Mouse (Mus musculus) neural tube, embryonic 13.5 days (tissue): ENCODE measurements at regions not wholly inside any gene's neighbourhood (a gene's known extent, or its start where the extent isn't known, plus 50 kb on each side); places are given as distances from the start of the nearest gene placed in this dataset.

Experiments
- ATAC-seq: fragments of 200-750 bp; cut with Nextera tagmentation; 2 replicates; pipeline ENCODE4 v1.8.0; 2017; ENCODE audit warnings: low read depth, mild to moderate bottlenecking, moderate TSS enrichment, moderate library complexity
- H3K27ac ChIP-seq: fragments of 300-500 bp; sonication (generic); replicated peaks from 2 replicates; pipeline ENCODE4 v1.5.1; 2015; ENCODE audit warnings: moderate library complexity, mild to moderate bottlenecking, inconsistent platforms
- H3K27me3 ChIP-seq: fragments of 300-500 bp; sonication (generic); 2 replicates; pipeline ENCODE4 v1.6.1; 2015; ENCODE audit warnings: mild to moderate bottlenecking, inconsistent platforms
- H3K36me3 ChIP-seq: fragments of 300-500 bp; sonication (generic); 2 replicates; pipeline ENCODE4 v1.6.1; 2015; ENCODE audit warnings: mild to moderate bottlenecking, inconsistent platforms
- H3K4me1 ChIP-seq: fragments of 300-500 bp; sonication (generic); replicated peaks from 2 replicates; pipeline ENCODE4 v1.6.1; 2015; ENCODE audit warnings: inconsistent platforms
- H3K4me2 ChIP-seq: fragments of 300-500 bp; sonication (generic); 2 replicates; pipeline ENCODE4 v1.6.1; 2015; ENCODE audit warnings: inconsistent platforms, mild to moderate bottlenecking, moderate library complexity
- H3K4me3 ChIP-seq: fragments of 300-500 bp; sonication (generic); 2 replicates; pipeline ENCODE4 v1.5.1; 2015; ENCODE audit warnings: mild to moderate bottlenecking, inconsistent platforms
- H3K9ac ChIP-seq: fragments of 300-500 bp; sonication (generic); 2 replicates; pipeline ENCODE4 v1.6.1; 2015; ENCODE audit warnings: moderate library complexity, mild to moderate bottlenecking, inconsistent platforms
- H3K9me3 ChIP-seq: fragments of 300-500 bp; sonication (generic); 2 replicates; pipeline ENCODE4 v1.6.1; 2016; ENCODE audit warnings: inconsistent platforms
- WGBS: fragments of 180-500 bp; shearing (Covaris S2); methylation state at CpG from one replicate; pipeline ENCODE4 v1.1.7; 2015; 5-methylcytosine and 5-hydroxymethylcytosine counted together

DNA sequence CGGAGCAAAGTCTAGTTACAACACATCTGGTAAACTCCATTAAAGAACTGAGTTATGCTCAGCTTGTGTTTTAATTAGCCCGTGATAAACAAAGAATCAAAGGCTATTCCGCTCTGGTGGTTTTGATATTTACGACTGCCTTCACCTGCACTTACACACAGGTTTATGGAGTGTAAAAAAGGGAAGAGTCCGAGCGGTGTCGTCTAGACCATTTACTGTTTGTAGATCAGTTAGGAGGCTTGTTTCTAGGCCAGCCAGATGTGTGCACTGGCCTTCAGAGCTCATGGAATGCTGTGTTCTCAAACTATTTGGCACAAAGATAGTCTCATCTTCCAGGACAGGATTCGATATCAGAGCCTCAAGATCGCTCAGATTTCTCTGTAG lies 180.9 kb downstream of the Arrdc4 start:
- Histone ChIP-seq H3K36me3 (no peaks in the 10 kb centered on the region), H3K27me3 (no peaks in the 10 kb centered on the region), H3K4me2 (no peak overlapping the region), H3K27ac (no peak overlapping the region), H3K9ac (no peak overlapping the region), H3K9me3 (no peaks in the 10 kb centered on the region), H3K4me3 (no peak overlapping the region), H3K4me1 (no peaks in the 10 kb centered on the region; the same call in 1 of the 2 replicates)
- no peak for ATAC-seq
- WGBS = 60% methylated on average over 9 of the region's 9 CpGs

DNA sequence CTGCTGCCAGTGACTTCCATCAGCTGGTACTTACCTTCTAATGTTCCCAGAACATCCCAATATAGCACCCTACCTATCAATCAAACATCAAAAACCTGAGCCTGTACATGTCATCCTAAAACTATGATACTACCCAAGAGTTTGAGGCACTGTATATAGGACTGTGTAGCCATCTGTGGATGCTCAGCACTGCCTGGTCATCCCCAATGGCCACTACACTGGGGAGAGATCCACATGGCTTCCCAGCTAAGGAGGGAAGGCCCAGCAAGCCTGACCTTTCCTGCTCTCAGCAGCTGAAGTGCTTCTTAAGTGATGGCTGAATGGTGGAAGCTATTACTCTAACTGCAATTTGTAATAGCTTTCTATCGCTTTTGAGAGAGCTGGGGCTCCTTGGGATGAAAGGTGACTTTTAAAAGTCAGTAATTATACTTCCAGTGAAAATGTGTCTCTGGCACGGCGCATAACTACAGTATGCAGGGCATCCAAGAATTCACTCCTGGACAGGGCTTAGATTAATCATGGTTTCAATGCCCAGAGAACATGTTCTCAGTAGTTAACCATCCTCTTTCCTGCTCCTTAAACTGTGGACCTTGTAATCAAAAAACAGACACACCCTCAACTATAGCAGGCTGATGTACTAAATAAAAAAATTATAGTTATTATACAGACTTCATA lies 181.5 kb downstream of the Arrdc4 start:
- Histone ChIP-seq H3K27me3 (no peaks in the 10 kb centered on the region), H3K36me3 (no peaks in the 10 kb centered on the region), H3K4me3 (no peak overlapping the region), H3K4me2 (no peak overlapping the region), H3K9me3 (no peaks in the 10 kb centered on the region), H3K27ac (no peak overlapping the region), H3K4me1 (no peaks in the 10 kb centered on the region; the same call in 1 of the 2 replicates), H3K9ac (no peak overlapping the region)
- no peak for ATAC-seq
- 78% methylated on average over 3 of the region's 3 CpGs for WGBS

DNA sequence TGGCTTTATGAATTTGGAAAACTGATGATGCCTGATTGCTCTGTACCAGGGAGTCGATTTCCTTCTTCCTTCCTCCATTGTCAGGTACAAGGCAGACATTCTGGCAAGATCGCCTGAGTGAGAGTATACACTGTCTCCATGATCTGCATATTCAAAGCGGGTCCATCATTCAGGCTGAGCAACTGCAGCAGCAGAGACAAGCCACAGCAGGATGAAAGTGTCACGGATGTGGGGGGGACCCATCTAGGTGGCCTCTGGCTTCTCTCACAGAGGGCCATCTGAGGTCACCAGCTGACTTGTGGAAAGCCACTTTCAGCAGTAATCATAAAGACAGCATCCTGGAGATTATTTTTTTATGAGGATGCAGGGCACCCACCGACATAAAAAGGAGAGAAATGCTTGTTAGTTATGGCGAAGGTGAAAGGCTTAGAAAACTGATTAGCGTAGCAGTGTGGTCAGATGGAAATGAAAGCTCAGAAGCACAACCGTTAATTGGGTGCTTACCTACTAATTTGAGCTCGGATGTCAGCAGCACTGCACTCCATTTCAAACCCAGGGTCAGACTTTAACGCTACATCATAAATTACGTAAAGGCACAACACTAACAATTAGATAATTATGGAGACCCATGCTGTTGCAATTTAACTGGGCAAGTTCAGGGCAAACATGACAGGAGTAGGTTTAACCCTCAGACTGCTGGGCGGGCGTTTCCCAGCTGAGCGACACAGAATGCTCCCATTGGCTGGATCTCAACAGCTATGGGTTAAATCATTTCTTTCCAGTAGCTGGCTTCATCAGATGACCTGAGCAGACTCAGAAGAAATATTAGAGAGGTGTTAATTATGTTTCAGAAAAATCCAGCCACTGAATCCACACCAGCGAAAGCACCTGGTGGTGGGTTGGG lies 189.3 kb downstream of the Arrdc4 start:
- 0 out of 2 replicates have a peak, but pooled peaks cover 7% of the 10 kb centered on the region for H3K4me1 ChIP-seq
- no peaks in the 10 kb centered on the region for H3K27me3 ChIP-seq
- H3K9ac ChIP-seq = no peak overlapping the region
- no peak overlapping the region for H3K27ac ChIP-seq
- H3K36me3 ChIP-seq = no peaks in the 10 kb centered on the region
- no peak overlapping the region for H3K4me3 ChIP-seq
- no peak for ATAC-seq
- H3K9me3 ChIP-seq = no peaks in the 10 kb centered on the region
- no peak overlapping the region for H3K4me2 ChIP-seq
- WGBS = 53% methylated on average over 15 of the region's 15 CpGs

DNA sequence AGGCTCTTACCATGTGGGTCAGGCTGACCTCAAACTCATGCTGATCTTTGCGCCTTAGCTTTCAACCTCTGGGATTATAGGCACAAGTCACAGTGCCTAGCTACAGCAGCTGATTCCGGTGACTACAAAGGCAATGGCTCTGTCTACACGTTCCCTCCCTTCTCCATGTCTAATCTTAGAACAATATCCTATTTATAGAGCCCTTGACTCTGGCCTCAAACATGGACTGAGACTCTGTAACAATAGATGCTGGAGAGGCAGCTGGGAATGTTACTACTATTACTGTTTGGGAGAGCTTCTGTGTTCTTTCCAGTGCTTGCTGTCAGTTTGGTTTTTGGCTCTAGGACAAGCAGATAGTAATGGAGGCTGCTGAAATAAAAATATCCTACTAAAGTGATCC lies 198.7 kb downstream of the Arrdc4 start:
- no peak overlapping the region for H3K4me2 ChIP-seq

DNA sequence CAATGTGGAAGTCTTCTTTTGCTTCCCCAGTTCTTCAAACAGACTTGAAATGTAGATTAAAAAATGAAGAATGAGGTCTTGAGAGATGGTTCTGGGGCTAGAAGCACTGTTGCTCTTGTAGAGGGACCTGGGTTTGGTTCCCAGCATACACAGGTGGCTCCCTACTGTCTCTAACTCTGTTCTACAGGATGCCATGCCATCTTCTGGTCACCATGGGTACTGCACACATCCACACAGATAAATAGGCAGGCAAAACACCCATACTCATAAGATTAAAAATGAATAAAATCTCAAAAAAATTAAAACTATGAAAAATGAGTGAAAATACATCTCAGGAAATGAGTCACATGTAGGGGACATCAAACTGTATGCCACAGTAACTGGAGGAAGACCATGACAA lies 200.9 kb downstream of the Arrdc4 start:
- no peaks in the 10 kb centered on the region for H3K36me3 ChIP-seq
- peaks cover 3% of the 10 kb centered on the region; the same call in 1 of the 2 replicates for H3K4me1 ChIP-seq
- H3K27me3 ChIP-seq = no peaks in the 10 kb centered on the region
- H3K4me3 ChIP-seq = no peak overlapping the region
- H3K9ac ChIP-seq = no peak overlapping the region
- no peak for ATAC-seq
- H3K27ac ChIP-seq = no peak overlapping the region
- H3K4me2 ChIP-seq = no peak overlapping the region
- H3K9me3 ChIP-seq = no peaks in the 10 kb centered on the region

More for the DNA sequence above, 198.7 kb downstream of the Arrdc4 start:
- no peaks in the 10 kb centered on the region for H3K36me3 ChIP-seq
- no peaks in the 10 kb centered on the region for H3K27me3 ChIP-seq
- no peak overlapping the region for H3K27ac ChIP-seq
- no peak for ATAC-seq
- H3K4me1 ChIP-seq = no peaks in the 10 kb centered on the region
- WGBS = 26% methylated on average over 3 of the region's 3 CpGs
- no peaks in the 10 kb centered on the region for H3K9me3 ChIP-seq
- no peak overlapping the region for H3K9ac ChIP-seq
- no peak overlapping the region for H3K4me3 ChIP-seq

DNA sequence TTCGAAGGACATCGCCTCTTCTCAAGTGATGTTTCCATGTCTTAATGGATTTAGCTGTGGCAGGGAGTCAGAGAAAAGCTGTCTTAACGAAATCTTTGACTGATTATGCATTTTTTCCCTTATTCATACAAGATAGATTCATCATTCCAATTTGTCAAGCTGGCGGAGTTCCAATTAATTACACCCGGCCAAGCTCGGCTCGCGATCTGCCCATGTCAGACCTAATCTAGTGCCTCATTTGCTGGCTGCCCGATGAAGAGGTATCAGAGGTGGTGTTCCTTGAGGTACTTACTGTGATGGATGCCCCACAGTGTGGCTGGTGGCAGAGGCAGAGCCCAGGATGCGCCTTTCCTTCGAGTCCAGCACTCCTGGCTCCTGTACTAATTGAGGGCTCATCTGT lies 204.9 kb downstream of the Arrdc4 start:
- Histone ChIP-seq H3K4me2 (no peak overlapping the region), H3K4me3 (no peak overlapping the region), H3K27ac (no peak overlapping the region), H3K27me3 (no peaks in the 10 kb centered on the region), H3K36me3 (no peaks in the 10 kb centered on the region), H3K4me1 (peaks cover 3% of the 10 kb centered on the region; the same call in 1 of the 2 replicates), H3K9ac (no peak overlapping the region), H3K9me3 (no peaks in the 10 kb centered on the region)
- 72% methylated on average over 11 of the region's 11 CpGs for WGBS
- no peak for ATAC-seq

DNA sequence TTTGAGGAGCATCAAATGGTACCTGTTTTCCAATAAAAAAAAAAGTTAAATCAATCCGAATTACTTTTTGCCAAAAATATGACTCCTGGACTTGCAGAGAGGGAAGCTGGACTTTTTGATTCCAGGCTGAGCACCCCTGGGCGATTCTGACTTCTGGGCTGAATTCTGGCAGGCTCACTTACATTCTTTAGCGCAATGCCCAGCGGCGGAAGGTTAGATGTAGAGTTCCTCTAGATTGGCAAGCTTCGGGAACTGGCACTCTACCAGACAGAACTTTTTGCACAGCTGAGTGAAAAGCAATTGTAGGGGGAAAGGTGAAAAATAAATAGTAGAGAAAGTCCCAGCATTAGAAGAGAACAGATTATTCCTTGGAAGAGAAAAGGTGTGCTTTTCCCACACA lies 235.5 kb downstream of the Fam169b start:
- Histone ChIP-seq H3K4me2 (no peak overlapping the region), H3K36me3 (no peaks in the 10 kb centered on the region), H3K9ac (no peak overlapping the region), H3K27ac (no peak overlapping the region), H3K4me3 (no peak overlapping the region), H3K9me3 (0 out of 2 replicates have a peak, but pooled peaks cover 4% of the 10 kb centered on the region), H3K4me1 (no peaks in the 10 kb centered on the region), H3K27me3 (no peaks in the 10 kb centered on the region)
- WGBS = 92% methylated on average over 6 of the region's 6 CpGs
- no peak for ATAC-seq

DNA sequence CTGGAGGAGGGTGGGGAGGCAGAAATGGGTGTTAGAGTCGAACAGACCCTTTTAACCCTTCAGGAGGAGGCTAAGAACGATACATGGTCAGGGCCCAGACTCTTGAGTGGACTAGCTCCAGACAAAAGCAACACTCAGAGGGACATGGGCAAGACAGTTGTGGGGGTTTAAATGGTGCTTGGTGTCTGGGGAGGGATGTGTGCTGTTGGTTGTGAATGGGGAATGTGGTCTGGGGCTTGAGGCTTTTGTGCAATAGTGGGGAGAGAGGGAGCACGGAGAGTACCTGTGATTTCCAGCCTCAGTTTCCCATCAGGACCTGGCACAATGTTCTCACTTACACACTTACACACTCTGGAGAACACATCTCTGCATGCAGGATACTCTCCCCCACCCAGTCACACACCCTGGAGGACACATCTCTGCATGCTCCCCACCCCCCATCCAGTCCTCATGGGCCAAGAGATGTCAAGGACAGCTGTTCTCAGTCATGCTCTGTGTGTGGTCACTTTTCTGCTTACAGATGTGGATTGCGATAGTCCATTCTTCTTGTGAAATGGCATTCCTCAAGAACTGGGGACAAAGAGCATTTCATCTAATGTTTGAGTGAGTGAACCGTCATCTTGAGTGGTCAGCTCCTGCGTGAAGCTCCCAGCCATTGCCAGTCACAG lies 217.6 kb downstream of the Fam169b start:
- no peak overlapping the region for H3K27ac ChIP-seq
- no peak for ATAC-seq
- H3K9me3 ChIP-seq = no peaks in the 10 kb centered on the region
- WGBS = 82% methylated on average over 6 of the region's 6 CpGs
- no peaks in the 10 kb centered on the region for H3K27me3 ChIP-seq
- H3K9ac ChIP-seq = no peak overlapping the region
- no peak overlapping the region for H3K4me2 ChIP-seq
- H3K4me1 ChIP-seq = 0 out of 2 replicates have a peak, but pooled peaks cover 6% of the 10 kb centered on the region
- no peak overlapping the region for H3K4me3 ChIP-seq
- no peaks in the 10 kb centered on the region for H3K36me3 ChIP-seq

DNA sequence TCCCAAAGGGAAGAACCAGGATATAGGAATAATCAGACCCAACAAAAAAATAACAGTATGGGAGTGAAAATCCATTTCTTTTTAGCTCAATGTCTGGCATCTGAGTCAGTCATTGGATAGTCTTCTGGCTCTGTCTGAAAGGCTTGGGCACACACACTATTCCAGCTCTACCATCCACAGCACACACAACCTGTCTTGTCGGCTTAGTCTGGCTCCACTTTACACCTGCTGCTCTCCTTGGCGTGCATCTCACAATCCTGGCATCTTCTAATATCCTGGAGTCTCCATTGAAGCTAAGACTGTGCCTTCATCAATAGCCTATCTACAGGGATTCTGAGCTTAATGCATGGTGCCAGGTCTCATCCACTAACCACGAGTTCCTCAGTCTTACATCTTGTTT lies 213.0 kb downstream of the Fam169b start:
- no peak for ATAC-seq
- no peak overlapping the region for H3K4me2 ChIP-seq
- H3K4me3 ChIP-seq = no peak overlapping the region
- no peaks in the 10 kb centered on the region for H3K9me3 ChIP-seq
- 84% methylated on average over 3 of the region's 3 CpGs for WGBS
- H3K9ac ChIP-seq = no peak overlapping the region
- no peak overlapping the region for H3K27ac ChIP-seq
- peaks cover 21% of the 10 kb centered on the region; the same call in 1 of the 2 replicates for H3K4me1 ChIP-seq
- peaks cover 29% of the 10 kb centered on the region for H3K27me3 ChIP-seq
- H3K36me3 ChIP-seq = no peaks in the 10 kb centered on the region

DNA sequence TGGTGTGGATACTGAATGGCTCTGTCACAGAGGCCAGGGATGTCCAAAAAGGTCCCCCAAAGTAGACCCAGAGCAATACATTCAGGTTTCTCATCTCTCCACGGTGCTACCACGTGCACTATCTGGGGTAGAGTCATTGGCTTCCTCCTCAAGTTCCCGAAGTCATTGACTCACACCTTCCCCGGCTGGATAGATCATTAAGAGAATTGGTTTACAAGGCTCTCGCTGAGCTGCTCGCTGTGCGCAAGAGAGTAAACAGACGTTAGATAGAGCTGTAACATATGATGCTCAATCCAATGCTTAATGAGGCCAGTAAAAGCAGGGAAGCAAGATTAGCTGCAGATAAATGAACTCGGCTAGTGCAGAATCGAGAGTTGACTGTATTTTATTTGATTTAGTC lies 208.9 kb downstream of the Fam169b start:
- no peaks in the 10 kb centered on the region for H3K36me3 ChIP-seq
- WGBS = 6% methylated on average over 10 of the region's 10 CpGs
- no peak overlapping the region for H3K4me3 ChIP-seq
- H3K4me2 ChIP-seq = no peak overlapping the region
- no peak overlapping the region for H3K9ac ChIP-seq
- no peaks in the 10 kb centered on the region for H3K9me3 ChIP-seq
- H3K27me3 ChIP-seq = peaks cover 58% of the 10 kb centered on the region
- H3K4me1 ChIP-seq = peaks cover 21% of the 10 kb centered on the region; the same call in 1 of the 2 replicates
- ATAC-seq = peak; percentile 72
- no peak overlapping the region for H3K27ac ChIP-seq

DNA sequence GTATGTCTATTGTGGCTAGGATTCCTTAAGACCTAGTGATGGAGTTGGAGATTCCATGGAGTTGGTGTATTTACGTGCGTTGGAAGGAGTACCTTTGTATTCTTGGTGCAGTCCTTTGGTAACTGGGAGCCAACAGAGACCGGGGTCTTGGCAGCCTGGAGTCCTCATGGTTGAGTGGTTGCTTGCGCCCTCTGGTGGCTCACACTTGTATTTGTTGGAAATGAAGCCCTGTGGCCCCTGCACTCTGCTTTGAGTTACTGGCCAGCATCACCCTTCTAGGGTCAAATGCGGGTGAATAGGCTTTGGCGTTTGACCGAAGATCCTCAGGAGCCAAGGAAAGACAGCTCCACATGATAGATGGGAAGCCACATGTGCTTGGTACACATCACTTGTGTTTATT lies 207.1 kb downstream of the Fam169b start:
- no peak overlapping the region for H3K4me3 ChIP-seq
- H3K9me3 ChIP-seq = no peaks in the 10 kb centered on the region
- H3K9ac ChIP-seq = no peak overlapping the region
- peaks cover 21% of the 10 kb centered on the region; the same call in 1 of the 2 replicates for H3K4me1 ChIP-seq
- peaks cover 58% of the 10 kb centered on the region for H3K27me3 ChIP-seq
- ATAC-seq = no peak
- 28% methylated on average over 7 of the region's 7 CpGs for WGBS
- no peak overlapping the region for H3K4me2 ChIP-seq
- no peaks in the 10 kb centered on the region for H3K36me3 ChIP-seq
- H3K27ac ChIP-seq = no peak overlapping the region

DNA sequence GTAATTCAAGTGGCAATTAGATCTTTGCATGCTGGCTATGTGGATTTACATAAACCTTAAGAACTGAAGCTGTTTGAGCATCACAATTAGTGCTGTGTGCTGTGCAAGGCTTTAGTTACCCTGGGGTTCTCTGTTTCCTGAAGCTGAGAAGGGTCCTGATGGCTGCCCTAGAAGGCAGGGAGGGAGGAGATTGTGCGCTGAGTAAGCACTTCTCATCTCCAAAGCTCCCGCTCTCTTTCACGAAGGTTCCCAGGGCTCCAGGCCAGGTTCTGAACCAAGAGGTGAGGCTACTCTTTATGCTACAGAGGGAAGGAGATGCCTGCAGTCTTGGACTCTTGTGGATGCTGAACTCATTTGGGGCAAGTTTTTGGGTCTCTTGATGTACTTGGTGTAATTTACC lies 206.7 kb downstream of the Fam169b start:
- WGBS = 58% methylated on average over 3 of the region's 3 CpGs
- H3K4me2 ChIP-seq = no peak overlapping the region
- no peak; the same call in 1 of the 2 replicates for ATAC-seq
- H3K9me3 ChIP-seq = no peaks in the 10 kb centered on the region
- no peak overlapping the region for H3K27ac ChIP-seq
- H3K27me3 ChIP-seq = peaks cover 58% of the 10 kb centered on the region
- no peaks in the 10 kb centered on the region for H3K36me3 ChIP-seq
- peaks cover 21% of the 10 kb centered on the region; the same call in 1 of the 2 replicates for H3K4me1 ChIP-seq
- no peak overlapping the region for H3K9ac ChIP-seq
- H3K4me3 ChIP-seq = no peak overlapping the region
